Comparison of ENCODE assay signal across 15 mouse cellular contexts in the genomic region with DNA sequence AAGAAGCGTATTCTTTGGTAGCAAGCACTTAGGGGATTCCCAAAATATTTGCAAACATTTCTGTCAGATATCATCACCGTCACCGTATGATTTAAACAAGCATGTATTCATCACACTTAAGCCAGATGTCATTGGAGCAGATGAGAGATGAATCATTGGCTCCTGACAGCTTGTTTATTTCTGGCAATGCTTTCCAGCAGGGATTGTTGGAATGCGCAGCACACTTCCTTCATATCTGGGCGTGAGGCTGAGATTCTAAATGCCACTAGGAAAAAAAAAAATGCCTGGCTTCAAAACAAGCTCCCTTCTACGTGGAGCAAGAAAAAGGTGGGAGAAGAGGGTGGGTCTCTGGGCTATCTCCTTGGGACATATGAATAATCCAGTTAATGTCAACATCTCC.
DNase-seq lines count a peak whose midpoint lies in the region; ATAC-seq and TF ChIP-seq lines count a peak whose summit lies in the region.
"Had no signal": no experiment of that assay in that cellular context is flagged by ENCODE, and none has a peak within 500 bp of the region (broad histone marks: within the 10 kb centered on the region; RNA-seq: fewer than 3 reads in every experiment).

No protein-coding gene starts in this region.

- H3K27ac ChIP-seq in forebrain, embryonic 14.5 days (ENCODE audit: low read depth, low read length) = no peak overlapping the region
- H3K27ac ChIP-seq in forebrain, embryonic 11.5 days (ENCODE audit: low read depth, low read length) = no peak overlapping the region
- H3K27ac ChIP-seq in heart, postnatal 0 days (ENCODE audit: low read depth) = peak overlapping the region; percentile 58
- no peak overlapping the region for H3K27ac ChIP-seq in neural tube, embryonic 15.5 days (replicated peaks)
- H3K27ac ChIP-seq: hindbrain, embryonic 14.5 days; liver, embryonic 12.5 days; midbrain, embryonic 15.5 days had no signal

- no peaks in the 10 kb centered on the region for H3K9me3 ChIP-seq in forebrain, embryonic 14.5 days (replicated peaks; ENCODE audit: control insufficient read depth, low read length)
- H3K9me3 ChIP-seq in forebrain, embryonic 11.5 days (ENCODE audit: control insufficient read depth, low read length) = no peaks in the 10 kb centered on the region
- no peaks in the 10 kb centered on the region for H3K9me3 ChIP-seq in heart, postnatal 0 days (replicated peaks; ENCODE audit: control insufficient read depth, low read length)
- H3K9me3 ChIP-seq in neural tube, embryonic 15.5 days (replicated peaks) = no peaks in the 10 kb centered on the region
- H3K9me3 ChIP-seq: G1E; liver, embryonic 12.5 days; midbrain, embryonic 15.5 days had no signal

- H3K9ac ChIP-seq in forebrain, embryonic 14.5 days (ENCODE audit: low read length) = no peak overlapping the region
- no peak overlapping the region for H3K9ac ChIP-seq in forebrain, embryonic 11.5 days (ENCODE audit: low read length)
- no peak overlapping the region for H3K9ac ChIP-seq in heart, postnatal 0 days (replicated peaks; ENCODE audit: low read depth, low read length)
- H3K9ac ChIP-seq in neural tube, embryonic 15.5 days (replicated peaks) = no peak overlapping the region
- H3K9ac ChIP-seq: hindbrain, embryonic 14.5 days; liver, embryonic 12.5 days; midbrain, embryonic 15.5 days had no signal

- no peaks in the 10 kb centered on the region for H3K27me3 ChIP-seq in forebrain, embryonic 14.5 days (replicated peaks; ENCODE audit: control insufficient read depth, insufficient read depth, low read length)
- H3K27me3 ChIP-seq in forebrain, embryonic 11.5 days (ENCODE audit: control insufficient read depth, insufficient read depth, low read length) = no peaks in the 10 kb centered on the region
- no peaks in the 10 kb centered on the region for H3K27me3 ChIP-seq in heart, postnatal 0 days (ENCODE audit: control insufficient read depth, insufficient read depth, low read length)
- H3K27me3 ChIP-seq in neural tube, embryonic 15.5 days (replicated peaks) = no peaks in the 10 kb centered on the region
- H3K27me3 ChIP-seq: liver, embryonic 12.5 days; midbrain, embryonic 15.5 days had no signal

- TF ChIP-seq CTCF in heart, postnatal 0 days (IDR thresholded peaks at IDR 0.05; ENCODE audit: low read depth) = no peak

- no peak for TF ChIP-seq EP300 in heart, postnatal 0 days (IDR thresholded peaks at IDR 0.05; ENCODE audit: low read depth)

- ATAC-seq in forebrain, embryonic 14.5 days = no peak
- ATAC-seq in forebrain, embryonic 11.5 days (replicated peaks; ENCODE audit: low FRiP score) = no peak
- ATAC-seq in heart, postnatal 0 days (ENCODE audit: insufficient read depth, low read depth) = peak; percentile 82
- ATAC-seq in neural tube, embryonic 15.5 days (ENCODE audit: low FRiP score) = no peak
- ATAC-seq: liver, embryonic 12.5 days; midbrain, embryonic 15.5 days had no signal

- H3K4me3 ChIP-seq in forebrain, embryonic 14.5 days (ENCODE audit: low read depth, low read length) = no peak overlapping the region
- H3K4me3 ChIP-seq in forebrain, embryonic 11.5 days (ENCODE audit: low read depth, low read length) = no peak overlapping the region
- H3K4me3 ChIP-seq in heart, postnatal 0 days (ENCODE audit: low read depth, low read length) = no peak overlapping the region
- H3K4me3 ChIP-seq in neural tube, embryonic 15.5 days (replicated peaks) = no peak overlapping the region
- H3K4me3 ChIP-seq: liver, embryonic 12.5 days; midbrain, embryonic 15.5 days had no signal

- no peaks in the 10 kb centered on the region for H3K4me1 ChIP-seq in forebrain, embryonic 14.5 days (ENCODE audit: control insufficient read depth, insufficient read depth, low read length)
- no peaks in the 10 kb centered on the region for H3K4me1 ChIP-seq in forebrain, embryonic 11.5 days (replicated peaks; ENCODE audit: control insufficient read depth, insufficient read depth, low read length)
- H3K4me1 ChIP-seq in heart, postnatal 0 days (ENCODE audit: control insufficient read depth, insufficient read depth) = peaks cover 5% of the 10 kb centered on the region; the same call in 1 of the 2 replicates
- H3K4me1 ChIP-seq in neural tube, embryonic 15.5 days = 0 out of 2 replicates have a peak, but pooled peaks cover 8% of the 10 kb centered on the region
- H3K4me1 ChIP-seq: liver, embryonic 12.5 days had no signal

- H3K4me2 ChIP-seq in forebrain, embryonic 14.5 days (ENCODE audit: low read length) = no peak overlapping the region
- no peak overlapping the region for H3K4me2 ChIP-seq in forebrain, embryonic 11.5 days (ENCODE audit: low read depth, low read length, severe bottlenecking)
- no peak overlapping the region for H3K4me2 ChIP-seq in heart, postnatal 0 days (ENCODE audit: low read depth, low read length)
- no peak overlapping the region for H3K4me2 ChIP-seq in neural tube, embryonic 15.5 days
- H3K4me2 ChIP-seq: hindbrain, embryonic 14.5 days; liver, embryonic 12.5 days; midbrain, embryonic 15.5 days had no signal

- 71% methylated on average over 6 of the region's 6 CpGs for WGBS in forebrain, embryonic 14.5 days
- 86% methylated on average over 6 of the region's 6 CpGs for WGBS in forebrain, embryonic 11.5 days
- 7% methylated on average over 6 of the region's 6 CpGs for WGBS in heart, postnatal 0 days
- 70% methylated on average over 6 of the region's 6 CpGs for WGBS in neural tube, embryonic 15.5 days

- H3K36me3 ChIP-seq in forebrain, embryonic 14.5 days (ENCODE audit: control insufficient read depth, insufficient read depth, low read length) = no peaks in the 10 kb centered on the region
- no peaks in the 10 kb centered on the region for H3K36me3 ChIP-seq in forebrain, embryonic 11.5 days (ENCODE audit: control insufficient read depth, insufficient read depth, low read length)
- no peaks in the 10 kb centered on the region for H3K36me3 ChIP-seq in heart, postnatal 0 days (replicated peaks; ENCODE audit: control insufficient read depth, insufficient read depth, low read length)
- H3K36me3 ChIP-seq in neural tube, embryonic 15.5 days = no peaks in the 10 kb centered on the region
- H3K36me3 ChIP-seq: G1E; liver, embryonic 12.5 days; midbrain, embryonic 15.5 days had no signal

- peak; percentile 57 for DNase-seq in forebrain, embryonic 14.5 days (ENCODE audit: low spot score)
- no peak for DNase-seq in forebrain, embryonic 11.5 days (ENCODE audit: low spot score)
- peak; percentile 13 for DNase-seq in left cerebral cortex, adult 11 months (ENCODE audit: low spot score)
- DNase-seq in left cerebral cortex, postnatal 10 days (ENCODE audit: extremely low spot score in 1 of 2, low spot score in 2 of 2) = no peak
- peak; percentile 79 for DNase-seq in heart, postnatal 0 days (ENCODE audit: low spot score)
- peak; percentile 56 for DNase-seq in lung, postnatal 10 days
- no peak for DNase-seq in gastrocnemius, postnatal 4 days (ENCODE audit: low spot score in 2 of 2)
- DNase-seq: cerebellum, adult 11-12 months; embryo, embryonic 11 days; kidney, postnatal 10 days had no signal

- intact Hi-C loops in left cerebral cortex, postnatal 10 days (cut with DNase I) = no loop called here

Comparison
In these comparisons a context has a peak if more than half of its experiments do, and no peak if none do; other contexts are left out.
1. DNase-seq: peak in forebrain, embryonic 14.5 days (single experiment), left cerebral cortex, adult 11 months (single experiment), heart, postnatal 0 days (single experiment) and lung, postnatal 10 days (single experiment); none in forebrain, embryonic 11.5 days (single experiment), left cerebral cortex, postnatal 10 days (0 of 2) and gastrocnemius, postnatal 4 days (0 of 2).